Mouse (Mus musculus): ENCODE measurements around the gene Patl2. TPM values are rescaled to one million over a fixed set of nuclear protein-coding genes. Genes with fewer than 3 reads are reported as not detected.

The Patl2 gene
- total and polyA plus RNA-seq, 3 experiments: 0.58 to 0.84 TPM; not detected in 1

- no peak for TF ChIP-seq RCOR1 (IDR thresholded peaks at IDR 0.05; ENCODE audit: low read depth, low read length)
- no peak for TF ChIP-seq ZMIZ1 (IDR thresholded peaks at IDR 0.05; ENCODE audit: low read depth, low read length)
- TF ChIP-seq UBTF (IDR thresholded peaks at IDR 0.05; ENCODE audit: borderline replicate concordance, insufficient read depth, low read depth, low read length): no peak
- TF ChIP-seq MAZ (IDR thresholded peaks at IDR 0.05; ENCODE audit: low read depth, low read length): no peak
- no peak overlapping the region for H3K9ac ChIP-seq (ENCODE audit: control insufficient read depth, low read depth, low read length, poor library complexity, severe bottlenecking)
- H3K4me3 ChIP-seq (ENCODE audit: control insufficient read depth in 1 of 2, insufficient read depth in 1 of 2, low read depth in 2 of 2, low read length in 2 of 2): no peak overlapping the region
- H3K9me3 ChIP-seq (replicated peaks; ENCODE audit: insufficient read depth, low read length): no peaks in the 10 kb centered on the region
- H3K27ac ChIP-seq (ENCODE audit: control insufficient read depth, low read depth, low read length): no peak overlapping the region
- no peaks in the 10 kb centered on the region for H3K36me3 ChIP-seq (ENCODE audit: control insufficient read depth in 1 of 2, insufficient read depth in 2 of 2, low read length in 2 of 2)
- no peak for DNase-seq (ENCODE audit: low read depth, low spot score)
- H3K27me3 ChIP-seq (ENCODE audit: control insufficient read depth in 1 of 2, insufficient read depth in 2 of 2, low read length in 2 of 2): no peaks in the 10 kb centered on the region; a peak in 1 of 4 replicates
- no peaks in the 10 kb centered on the region for H3K79me2 ChIP-seq (ENCODE audit: control insufficient read depth, insufficient read depth, low read length, poor library complexity)
- H3K4me1 ChIP-seq (ENCODE audit: control insufficient read depth in 1 of 2, insufficient read depth in 2 of 2, low read length in 2 of 2): no peaks in the 10 kb centered on the region
Observed at GRCm38 (mm10) chr2:122206440-122207107, 20.6 kb upstream of the Patl2 start.

- Histone ChIP-seq H3K27ac (ENCODE audit: control insufficient read depth, low read depth, low read length) (no peak overlapping the region), H3K4me1 (ENCODE audit: control insufficient read depth in 1 of 2, insufficient read depth in 2 of 2, low read length in 2 of 2) (no peaks in the 10 kb centered on the region), H3K4me3 (ENCODE audit: control insufficient read depth in 1 of 2, insufficient read depth in 1 of 2, low read depth in 2 of 2, low read length in 2 of 2) (no peak overlapping the region), H3K79me2 (ENCODE audit: control insufficient read depth, insufficient read depth, low read length, poor library complexity) (no peaks in the 10 kb centered on the region), H3K27me3 (ENCODE audit: control insufficient read depth in 1 of 2, insufficient read depth in 2 of 2, low read length in 2 of 2) (no peaks in the 10 kb centered on the region; a peak in 1 of 4 replicates), H3K9ac (ENCODE audit: control insufficient read depth, low read depth, low read length, poor library complexity, severe bottlenecking) (no peak overlapping the region), H3K9me3 (replicated peaks; ENCODE audit: insufficient read depth, low read length) (no peaks in the 10 kb centered on the region), H3K36me3 (ENCODE audit: control insufficient read depth in 1 of 2, insufficient read depth in 2 of 2, low read length in 2 of 2) (no peaks in the 10 kb centered on the region)
- DNase-seq (ENCODE audit: low read depth, low spot score): no peak
- TF ChIP-seq USF2 (IDR thresholded peaks at IDR 0.05; ENCODE audit: borderline replicate concordance in 1 of 2, insufficient read depth in 1 of 2, low read depth in 1 of 2, low read length in 2 of 2) (no peak), HCFC1 (IDR thresholded peaks at IDR 0.05; ENCODE audit: low read depth, low read length) (no peak), POLR2A (IDR thresholded peaks at IDR 0.05; ENCODE audit: control insufficient read depth in 1 of 2, insufficient read depth in 1 of 2, low read depth in 1 of 2, low read length in 2 of 2, poor library complexity in 1 of 2) (no peak), MEF2A (IDR thresholded peaks at IDR 0.05; ENCODE audit: extremely low read depth, insufficient replicate concordance, low read depth, low read length, poor library complexity, severe bottlenecking) (no peak), RCOR1 (IDR thresholded peaks at IDR 0.05; ENCODE audit: low read depth, low read length) (no peak), SIN3A (IDR thresholded peaks at IDR 0.05; ENCODE audit: low read length) (no peak), TBP (IDR thresholded peaks at IDR 0.05; ENCODE audit: low read depth, low read length) (no peak), MYC (IDR thresholded peaks at IDR 0.05; ENCODE audit: low read depth, low read length) (no peak)
Observed at GRCm38 (mm10) chr2:122201501-122201900, 15.5 kb upstream of the Patl2 start.

- no peaks in the 10 kb centered on the region for H3K79me2 ChIP-seq (ENCODE audit: control insufficient read depth, insufficient read depth, low read length, poor library complexity)
- H3K27ac ChIP-seq (ENCODE audit: control insufficient read depth, low read depth, low read length): no peak overlapping the region
- H3K4me1 ChIP-seq (ENCODE audit: control insufficient read depth in 1 of 2, insufficient read depth in 2 of 2, low read length in 2 of 2): peaks cover 16 to 17% of the 10 kb centered on the region in 2 experiments
- no peak overlapping the region for H3K4me3 ChIP-seq (ENCODE audit: control insufficient read depth in 1 of 2, insufficient read depth in 1 of 2, low read depth in 2 of 2, low read length in 2 of 2)
- H3K9ac ChIP-seq (ENCODE audit: control insufficient read depth, low read depth, low read length, poor library complexity, severe bottlenecking): no peak overlapping the region
- H3K9me3 ChIP-seq (replicated peaks; ENCODE audit: insufficient read depth, low read length): no peaks in the 10 kb centered on the region
- peak; percentile 75 for DNase-seq (ENCODE audit: low read depth, low spot score)
- no peaks in the 10 kb centered on the region for H3K27me3 ChIP-seq (ENCODE audit: control insufficient read depth in 1 of 2, insufficient read depth in 2 of 2, low read length in 2 of 2)
- H3K36me3 ChIP-seq (ENCODE audit: control insufficient read depth in 1 of 2, insufficient read depth in 2 of 2, low read length in 2 of 2): peaks cover 0 to 15% of the 10 kb centered on the region in 2 experiments; a peak in 2 of 4 replicates
- TF ChIP-seq NRF1 (IDR thresholded peaks at IDR 0.05; ENCODE audit: insufficient read depth, low read depth, low read length, poor library complexity, severe bottlenecking) (no peak), EP300 (IDR thresholded peaks at IDR 0.05; ENCODE audit: low read depth in 1 of 2, low read length in 2 of 2) (no peak), SMC3 (IDR thresholded peaks at IDR 0.05; ENCODE audit: low read depth, low read length) (peak; percentile 92), ELF1 (IDR thresholded peaks at IDR 0.05; ENCODE audit: low read depth, low read length) (no peak), CHD1 (IDR thresholded peaks at IDR 0.05; ENCODE audit: low read depth, low read length) (no peak), MAZ (IDR thresholded peaks at IDR 0.05; ENCODE audit: low read depth, low read length) (no peak), GABPA (IDR thresholded peaks at IDR 0.05; ENCODE audit: low read depth, low read length) (no peak), MAFK (IDR thresholded peaks at IDR 0.05; ENCODE audit: borderline replicate concordance, low read depth, low read length) (no peak), POLR2AphosphoS5 (IDR thresholded peaks at IDR 0.05; ENCODE audit: borderline replicate concordance, low read depth, low read length) (no peak), USF2 (IDR thresholded peaks at IDR 0.05; ENCODE audit: borderline replicate concordance in 1 of 2, insufficient read depth in 1 of 2, low read depth in 1 of 2, low read length in 2 of 2) (no peak), BHLHE40 (IDR thresholded peaks at IDR 0.05; ENCODE audit: borderline replicate concordance, low read depth, low read length) (no peak), ZNF384 (IDR thresholded peaks at IDR 0.05; ENCODE audit: low read depth, low read length) (no peak), ZC3H11A (IDR thresholded peaks at IDR 0.05; ENCODE audit: low read depth, low read length) (peak; percentile 98), RCOR1 (IDR thresholded peaks at IDR 0.05; ENCODE audit: low read depth, low read length) (no peak), MXI1 (IDR thresholded peaks at IDR 0.05; ENCODE audit: low read depth, low read length) (no peak), TBP (IDR thresholded peaks at IDR 0.05; ENCODE audit: low read depth, low read length) (no peak)
Observed at GRCm38 (mm10) chr2:122194509-122194929, 8.5 kb upstream of the Patl2 start.
